Comparison of ENCODE assay signal across 8 mouse cellular contexts in the genomic region with DNA sequence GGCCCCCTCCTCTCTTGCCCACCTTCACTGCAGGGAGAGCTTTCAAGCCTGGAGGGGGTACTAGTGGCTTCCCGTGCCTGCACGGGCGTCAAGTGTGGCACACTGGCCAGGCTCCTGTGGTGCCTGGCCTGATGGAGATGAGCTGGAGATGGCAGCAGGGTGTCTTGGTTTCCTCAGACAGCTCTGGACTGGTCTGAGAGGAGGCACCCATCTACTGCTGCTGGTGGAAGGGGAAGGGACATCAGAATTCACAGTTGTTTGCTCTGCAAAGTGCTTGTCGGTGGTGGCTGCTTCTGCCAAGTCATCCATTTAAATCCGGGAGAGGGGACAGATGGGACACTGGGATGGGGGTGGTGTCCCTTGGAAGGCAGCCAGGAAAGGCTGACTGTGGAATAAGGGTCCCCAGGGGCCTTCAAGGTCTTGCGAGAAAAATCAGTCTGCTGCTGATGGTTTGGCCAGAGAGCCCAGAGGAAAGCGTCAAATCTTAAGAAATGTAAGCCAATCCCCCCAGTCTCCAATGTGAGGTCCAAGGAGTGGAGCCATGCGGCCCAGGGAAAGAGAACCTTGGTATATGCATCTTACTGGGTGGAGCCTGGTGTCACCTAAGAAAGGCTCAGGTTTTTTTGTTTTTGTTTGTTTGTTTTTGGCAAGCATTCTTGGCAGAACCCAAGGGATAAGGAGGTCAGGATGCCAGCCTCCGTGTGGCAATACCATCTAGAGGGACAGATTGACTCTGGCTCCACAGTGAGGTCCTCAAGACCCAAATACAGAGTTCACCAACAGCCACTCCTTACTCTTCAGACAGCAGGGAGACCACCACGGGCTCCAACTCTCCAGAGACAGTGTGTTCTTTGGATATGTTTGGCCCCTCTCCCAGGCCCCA. TPM values are rescaled to one million over a fixed set of nuclear protein-coding genes. Genes with fewer than 3 reads are reported as not detected.
DNase-seq lines count a peak whose midpoint lies in the region; ATAC-seq lines count a peak whose summit lies in the region.

No protein-coding gene starts in this region.

- no peak overlapping the region for H3K9ac ChIP-seq in liver, embryonic 12.5 days
- no peak overlapping the region for H3K9ac ChIP-seq in liver, embryonic 11.5 days (ENCODE audit: low read depth, low read length)

- H3K27ac ChIP-seq in liver, embryonic 12.5 days = peak overlapping the region; percentile 3
- H3K27ac ChIP-seq in liver, embryonic 11.5 days (ENCODE audit: low read depth, low read length) = no peak overlapping the region

- peaks cover 17% of the 10 kb centered on the region for H3K4me1 ChIP-seq in liver, embryonic 12.5 days
- peaks cover 3% of the 10 kb centered on the region; the same call in 1 of the 2 replicates for H3K4me1 ChIP-seq in liver, embryonic 11.5 days (replicated peaks; ENCODE audit: control insufficient read depth, insufficient read depth, low read length)

- no peak overlapping the region for H3K4me3 ChIP-seq in liver, embryonic 12.5 days
- no peak overlapping the region for H3K4me3 ChIP-seq in liver, embryonic 11.5 days (ENCODE audit: low read depth, low read length)

- H3K4me2 ChIP-seq in liver, embryonic 12.5 days = no peak overlapping the region
- no peak overlapping the region for H3K4me2 ChIP-seq in liver, embryonic 11.5 days

- peaks cover 53% of the 10 kb centered on the region for H3K36me3 ChIP-seq in liver, embryonic 12.5 days
- peaks cover 5% of the 10 kb centered on the region; the same call in 1 of the 2 replicates for H3K36me3 ChIP-seq in liver, embryonic 11.5 days (ENCODE audit: control insufficient read depth, insufficient read depth, low read length)

- H3K9me3 ChIP-seq in liver, embryonic 12.5 days (replicated peaks) = no peaks in the 10 kb centered on the region
- H3K9me3 ChIP-seq in liver, embryonic 11.5 days (ENCODE audit: control insufficient read depth, low read length) = no peaks in the 10 kb centered on the region

- WGBS in liver, embryonic 12.5 days (ENCODE audit: insufficient replicate concordance) = 67% methylated on average over 10 of the region's 10 CpGs
- 71% methylated on average over 10 of the region's 10 CpGs for WGBS in liver, embryonic 11.5 days

- no peaks in the 10 kb centered on the region for H3K27me3 ChIP-seq in liver, embryonic 12.5 days (replicated peaks)
- no peaks in the 10 kb centered on the region for H3K27me3 ChIP-seq in liver, embryonic 11.5 days (replicated peaks; ENCODE audit: control insufficient read depth, insufficient read depth, low read length)

- DNase-seq in adrenal gland, postnatal 10 days = peak; percentile 73
- DNase-seq in adrenal gland, adult 18-20 months (ENCODE audit: low spot score in 2 of 2) = no peak
- no peak for DNase-seq in liver, embryonic 11.5 days (ENCODE audit: low spot score)
- peak; percentile 43 to 61 for DNase-seq in heart, adult 18-20 months
- peak; percentile 41 to 44 for DNase-seq in layer of hippocampus, postnatal 10 days (ENCODE audit: low spot score in 2 of 2)
- DNase-seq in T-cell, adult 2 months (ENCODE audit: low spot score) = no peak
- DNase-seq in right cerebral cortex, postnatal 25 days = no peak

- peak; percentile 50; the same call in 1 of the 2 replicates for ATAC-seq in liver, embryonic 12.5 days
- ATAC-seq in liver, embryonic 11.5 days (replicated peaks; ENCODE audit: low FRiP score) = no peak

RNA-seq across cellular contexts. Expression of a gene that starts 17.9 kb away (rescaled TPM):
- 10 to 100 TPM; 11.6 to 26.0 TPM for total RNA-seq in adrenal gland, postnatal 10 days (2021)
- 10 to 100 TPM; 20.5 to 21.5 TPM for total RNA-seq in adrenal gland, adult 18-20 months (2021)
- polyA plus RNA-seq in liver, embryonic 12.5 days (2016; fragmentation: Nextera tagmentation; extraction: Ambion mirVana) = 9.3 and 10.6 TPM in 2 replicates
- polyA plus RNA-seq in liver, embryonic 11.5 days (2014; fragmentation: Nextera tagmentation; extraction: Ambion mirVana) = 10.2 and 10.5 TPM in 2 replicates
- 1 to 10 TPM; 2.8 TPM for total RNA-seq in heart, adult 18-20 months (2021)
- total RNA-seq in layer of hippocampus, postnatal 10 days (2021) = 10 to 100 TPM; 15.3 to 16.1 TPM

RNA-seq across cellular contexts. Expression of a gene that starts 28.7 kb away (rescaled TPM):
- 10 to 100 TPM in 1 of 2 experiments, 1 to 10 TPM in 1; 8.2 to 10.6 TPM for total RNA-seq in adrenal gland, postnatal 10 days (2021)
- total RNA-seq in adrenal gland, adult 18-20 months (2021) = 1 to 10 TPM; 6.0 to 8.3 TPM
- 19.4 and 21.2 TPM in 2 replicates for polyA plus RNA-seq in liver, embryonic 12.5 days (2016; fragmentation: Nextera tagmentation; extraction: Ambion mirVana)
- polyA plus RNA-seq in liver, embryonic 11.5 days (2014; fragmentation: Nextera tagmentation; extraction: Ambion mirVana) = 24.6 and 24.7 TPM in 2 replicates
- 1 to 10 TPM; 4.1 to 4.5 TPM for total RNA-seq in heart, adult 18-20 months (2021)
- total RNA-seq in layer of hippocampus, postnatal 10 days (2021) = 10 to 100 TPM in 1 of 2 experiments, 1 to 10 TPM in 1; 9.8 to 10.8 TPM

RNA-seq across cellular contexts. Expression of a gene that starts 41.0 kb away (rescaled TPM):
- 100 to 1,000 TPM; 311 to 337 TPM for total RNA-seq in adrenal gland, postnatal 10 days (2021)
- 100 to 1,000 TPM; 233 to 327 TPM for total RNA-seq in adrenal gland, adult 18-20 months (2021)
- polyA plus RNA-seq in liver, embryonic 12.5 days (2016; fragmentation: Nextera tagmentation; extraction: Ambion mirVana) = 2,000 and 2,061 TPM in 2 replicates
- polyA plus RNA-seq in liver, embryonic 11.5 days (2014; fragmentation: Nextera tagmentation; extraction: Ambion mirVana) = 1,813 and 1,952 TPM in 2 replicates
- total RNA-seq in heart, adult 18-20 months (2021) = 100 to 1,000 TPM; 326 to 345 TPM
- 100 to 1,000 TPM; 649 to 727 TPM for total RNA-seq in layer of hippocampus, postnatal 10 days (2021)

RNA-seq across cellular contexts. Expression of a gene that starts 42.9 kb away (rescaled TPM):
- 10 to 100 TPM; 73.9 to 87.0 TPM for total RNA-seq in adrenal gland, postnatal 10 days (2021)
- 10 to 100 TPM; 73.1 to 97.9 TPM for total RNA-seq in adrenal gland, adult 18-20 months (2021)
- polyA plus RNA-seq in liver, embryonic 12.5 days (2016; fragmentation: Nextera tagmentation; extraction: Ambion mirVana) = 143 and 148 TPM in 2 replicates
- polyA plus RNA-seq in liver, embryonic 11.5 days (2014; fragmentation: Nextera tagmentation; extraction: Ambion mirVana) = 241 and 245 TPM in 2 replicates
- total RNA-seq in heart, adult 18-20 months (2021) = 10 to 100 TPM; 51.0 to 52.9 TPM
- 10 to 100 TPM; 90.4 to 93.7 TPM for total RNA-seq in layer of hippocampus, postnatal 10 days (2021)

Comparison
In these comparisons a context has a peak if more than half of its experiments do, and no peak if none do; other contexts are left out.
1. DNase-seq: peak in adrenal gland, postnatal 10 days (single experiment), heart, adult 18-20 months (2 of 2) and layer of hippocampus, postnatal 10 days (2 of 2); none in adrenal gland, adult 18-20 months (0 of 2), liver, embryonic 11.5 days (single experiment), T-cell, adult 2 months (single experiment) and right cerebral cortex, postnatal 25 days (single experiment).